8 mouse cellular contexts compared by ENCODE assay signal in genomic region chr13:101694496-101695251, GRCm38 (mm10).
A peak's percentile ranks its signal among the peaks of the same experiment; 100 is the strongest.
DNase-seq lines count a peak whose midpoint lies in the region; ATAC-seq and TF ChIP-seq lines count a peak whose summit lies in the region.

No protein-coding gene starts in this region.

- peak overlapping the region; percentile 37 for H3K4me3 ChIP-seq in cortical plate, adult 2 months (ENCODE audit: insufficient read depth, low read length)
- H3K4me3 ChIP-seq in heart, embryonic 10.5 days, result peak overlapping the region; percentile 69
- peak overlapping the region; percentile 45 for H3K4me3 ChIP-seq in kidney, embryonic 14.5 days (ENCODE audit: low read length)
- peak overlapping the region; percentile 73 for H3K4me3 ChIP-seq in liver, embryonic 11.5 days (ENCODE audit: low read depth, low read length)
- peak overlapping the region; percentile 55 for H3K4me3 ChIP-seq in stomach, embryonic 14.5 days (ENCODE audit: low read depth, low read length)

- peak overlapping the region; percentile 84 for H3K27ac ChIP-seq in cortical plate, adult 2 months (ENCODE audit: insufficient read depth, low read length)
- H3K27ac ChIP-seq in heart, embryonic 10.5 days, result peak overlapping the region; percentile 88
- H3K27ac ChIP-seq in kidney, embryonic 14.5 days (ENCODE audit: low read depth, low read length), result peak overlapping the region; percentile 63
- H3K27ac ChIP-seq in liver, embryonic 11.5 days (ENCODE audit: low read depth, low read length), result peak overlapping the region; percentile 68
- peak overlapping the region; percentile 85 for H3K27ac ChIP-seq in stomach, embryonic 14.5 days (ENCODE audit: low read length)

- 1% methylated on average over 48 of the region's 48 CpGs for WGBS in heart, embryonic 10.5 days
- under 1% methylated on average over 48 of the region's 48 CpGs for WGBS in kidney, embryonic 14.5 days
- 4% methylated on average over 48 of the region's 48 CpGs for WGBS in liver, embryonic 11.5 days
- 2% methylated on average over 48 of the region's 48 CpGs for WGBS in stomach, embryonic 14.5 days

- peak; percentile 61 for DNase-seq in cerebellum, adult 11 months
- DNase-seq in heart, embryonic 10.5 days (ENCODE audit: low spot score), result peak; percentile 83
- DNase-seq in liver, embryonic 11.5 days (ENCODE audit: low spot score), result peak; percentile 73
- peak; percentile 67 to 70 for DNase-seq in natural killer cell, adult 2 months (ENCODE audit: low spot score in 2 of 2)

- H3K4me2 ChIP-seq in kidney, embryonic 14.5 days (replicated peaks; ENCODE audit: low read depth, low read length), result peak overlapping the region; percentile 60
- peak overlapping the region; percentile 92 for H3K4me2 ChIP-seq in liver, embryonic 11.5 days
- H3K4me2 ChIP-seq in stomach, embryonic 14.5 days (replicated peaks; ENCODE audit: low read depth, low read length), result peak overlapping the region; percentile 74

- peak overlapping the region; percentile 65 for H3K9ac ChIP-seq in kidney, embryonic 14.5 days (ENCODE audit: low read depth, low read length)
- H3K9ac ChIP-seq in liver, embryonic 11.5 days (ENCODE audit: low read depth, low read length), result peak overlapping the region; percentile 73
- H3K9ac ChIP-seq in stomach, embryonic 14.5 days (replicated peaks; ENCODE audit: low read depth, low read length), result peak overlapping the region; percentile 55; the same call in 1 of the 2 replicates

- no peaks in the 10 kb centered on the region for H3K9me3 ChIP-seq in heart, embryonic 10.5 days
- H3K9me3 ChIP-seq in kidney, embryonic 14.5 days (ENCODE audit: control insufficient read depth, low read length), result no peaks in the 10 kb centered on the region
- no peaks in the 10 kb centered on the region for H3K9me3 ChIP-seq in liver, embryonic 11.5 days (ENCODE audit: control insufficient read depth, low read length)
- H3K9me3 ChIP-seq in stomach, embryonic 14.5 days (ENCODE audit: control insufficient read depth, low read depth, low read length), result no peaks in the 10 kb centered on the region

- TF ChIP-seq POLR2A in cortical plate, adult 2 months (IDR thresholded peaks at IDR 0.05; ENCODE audit: extremely low read depth, insufficient read depth, low read length), result no peak

- H3K4me1 ChIP-seq in cortical plate, adult 2 months (ENCODE audit: control insufficient read depth, insufficient read depth, low read length), result no peaks in the 10 kb centered on the region; the same call in 1 of the 2 replicates
- H3K4me1 ChIP-seq in heart, embryonic 10.5 days, result peaks cover 37% of the 10 kb centered on the region
- H3K4me1 ChIP-seq in kidney, embryonic 14.5 days (ENCODE audit: control insufficient read depth, insufficient read depth, low read length), result peaks cover 22% of the 10 kb centered on the region
- peaks cover 22% of the 10 kb centered on the region for H3K4me1 ChIP-seq in liver, embryonic 11.5 days (replicated peaks; ENCODE audit: control insufficient read depth, insufficient read depth, low read length)
- peaks cover 27% of the 10 kb centered on the region; the same call in 1 of the 2 replicates for H3K4me1 ChIP-seq in stomach, embryonic 14.5 days (ENCODE audit: control insufficient read depth, insufficient read depth, low read length)

- peaks cover 7% of the 10 kb centered on the region; the same call in 1 of the 2 replicates for H3K36me3 ChIP-seq in heart, embryonic 10.5 days
- H3K36me3 ChIP-seq in kidney, embryonic 14.5 days (ENCODE audit: control insufficient read depth, insufficient read depth, low read length), result peaks cover 1% of the 10 kb centered on the region; the same call in 1 of the 2 replicates
- H3K36me3 ChIP-seq in liver, embryonic 11.5 days (ENCODE audit: control insufficient read depth, insufficient read depth, low read length), result peaks cover 3% of the 10 kb centered on the region; the same call in 1 of the 2 replicates
- H3K36me3 ChIP-seq in stomach, embryonic 14.5 days (ENCODE audit: control insufficient read depth, insufficient read depth, low read length), result 0 out of 2 replicates have a peak, but pooled peaks cover 3% of the 10 kb centered on the region

- no peaks in the 10 kb centered on the region for H3K27me3 ChIP-seq in heart, embryonic 10.5 days (ENCODE audit: insufficient read depth, poor library complexity, severe bottlenecking)
- no peaks in the 10 kb centered on the region for H3K27me3 ChIP-seq in kidney, embryonic 14.5 days (ENCODE audit: control insufficient read depth, insufficient read depth, low read length)
- H3K27me3 ChIP-seq in liver, embryonic 11.5 days (replicated peaks; ENCODE audit: control insufficient read depth, insufficient read depth, low read length), result no peaks in the 10 kb centered on the region
- no peaks in the 10 kb centered on the region for H3K27me3 ChIP-seq in stomach, embryonic 14.5 days (ENCODE audit: control insufficient read depth, insufficient read depth, low read length)

- ATAC-seq in cerebellum, adult (ENCODE audit: insufficient number of reproducible peaks, low FRiP score, low TSS enrichment), result no peak
- peak; percentile 81 for ATAC-seq in kidney, embryonic 14.5 days (ENCODE audit: low FRiP score, low TSS enrichment)
- peak; percentile 61 for ATAC-seq in liver, embryonic 11.5 days (replicated peaks; ENCODE audit: low FRiP score)
- peak; percentile 81 for ATAC-seq in stomach, embryonic 14.5 days (ENCODE audit: insufficient number of reproducible peaks, insufficient read depth, low FRiP score, low read depth)

- TF ChIP-seq CTCF in cortical plate, adult 2 months (IDR thresholded peaks at IDR 0.05; ENCODE audit: extremely low read depth, insufficient read depth, low read length), result no peak
